Mouse (Mus musculus) liver, adult 2 months (tissue): ENCODE measurements at regions not wholly inside any gene's neighbourhood (a gene's known extent, or its start where the extent isn't known, plus 50 kb on each side); places are given as distances from the start of the nearest gene placed in this dataset.

Experiments used
- CTCF ChIP-seq: fragments of 200-500 bp; IDR thresholded peaks from 2 replicates; pipeline ENCODE4 v1.5.1; 2011; ENCODE audit warnings: low read depth, low read length, control low read depth
- POLR2A ChIP-seq: fragments of 200-500 bp; IDR thresholded peaks from 2 replicates; pipeline ENCODE4 v1.6.1; 2011; ENCODE audit warnings: low read length, control low read depth; ENCODE audit not compliant: insufficient read depth; ENCODE audit errors: extremely low read depth

DNA sequence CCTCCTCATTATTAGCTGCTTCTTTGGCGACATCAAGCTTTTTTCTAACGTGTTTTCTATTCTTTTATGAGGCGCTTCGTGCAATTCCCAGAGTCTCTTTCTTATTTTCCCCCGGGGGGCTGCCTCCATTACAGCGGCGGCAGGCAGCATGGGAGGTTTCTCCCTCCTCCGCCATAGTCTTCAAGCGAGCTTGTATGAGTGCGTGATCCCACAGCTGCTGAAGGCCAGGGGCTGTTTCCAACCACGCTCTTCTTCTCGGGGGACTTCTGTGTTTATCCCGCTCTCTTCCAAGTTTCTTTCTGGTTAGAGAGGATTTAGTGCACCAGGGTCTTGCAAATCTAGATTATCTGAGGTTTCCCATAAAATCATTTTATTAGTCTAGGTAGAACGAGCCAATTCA lies 77.9 kb upstream of the Lsm14a start:
- TF ChIP-seq POLR2A (no peak), CTCF (no peak)
